Mouse (Mus musculus) embryonic fibroblast, embryonic 13.5 days (primary cell): ENCODE measurements around the gene Trappc10. TPM values are rescaled to one million over a fixed set of nuclear protein-coding genes. Genes with fewer than 3 reads are reported as not detected.
A peak's percentile ranks its signal among the peaks of the same experiment; 100 is the strongest.

ENCODE experiments used
- H3K27ac ChIP-seq: 2 replicates; pipeline ENCODE4 v1.5.1; 2012; ENCODE audit warnings: low read length, control low read depth, inconsistent platforms; ENCODE audit not compliant: insufficient read depth
- H3K4me1 ChIP-seq: 2 replicates; pipeline ENCODE4 v1.6.1; 2011; ENCODE audit warnings: low read length; ENCODE audit not compliant: control insufficient read depth, insufficient read depth
- H3K4me3 ChIP-seq: 2 replicates; pipeline ENCODE4 v1.5.1; 2011; ENCODE audit warnings: mild to moderate bottlenecking, control low read depth, low read length; ENCODE audit not compliant: insufficient read depth
- CTCF ChIP-seq: IDR thresholded peaks from 2 replicates; pipeline ENCODE4 v1.5.1; 2011; ENCODE audit warnings: mild to moderate bottlenecking, control low read depth, low read length, moderate library complexity, borderline replicate concordance; ENCODE audit not compliant: insufficient read depth
- POLR2A ChIP-seq: IDR thresholded peaks from 2 replicates; pipeline ENCODE4 v1.6.1; 2011; ENCODE audit warnings: low read depth, mild to moderate bottlenecking, control low read depth, low read length, moderate library complexity
- polyA plus RNA-seq: library from polyadenylated mRNA; stranded (reverse); fragments of >200 nt; gene quantifications from 2 replicates; pipeline ENCODE4 v1.2.4, GENCODE M21; 2011; ENCODE audit warnings: low read depth; ENCODE audit not compliant: missing spikeins, insufficient read length

Trappc10 gene
- polyA plus RNA-seq, result 28.8 and 31.0 TPM in 2 replicates

DNA sequence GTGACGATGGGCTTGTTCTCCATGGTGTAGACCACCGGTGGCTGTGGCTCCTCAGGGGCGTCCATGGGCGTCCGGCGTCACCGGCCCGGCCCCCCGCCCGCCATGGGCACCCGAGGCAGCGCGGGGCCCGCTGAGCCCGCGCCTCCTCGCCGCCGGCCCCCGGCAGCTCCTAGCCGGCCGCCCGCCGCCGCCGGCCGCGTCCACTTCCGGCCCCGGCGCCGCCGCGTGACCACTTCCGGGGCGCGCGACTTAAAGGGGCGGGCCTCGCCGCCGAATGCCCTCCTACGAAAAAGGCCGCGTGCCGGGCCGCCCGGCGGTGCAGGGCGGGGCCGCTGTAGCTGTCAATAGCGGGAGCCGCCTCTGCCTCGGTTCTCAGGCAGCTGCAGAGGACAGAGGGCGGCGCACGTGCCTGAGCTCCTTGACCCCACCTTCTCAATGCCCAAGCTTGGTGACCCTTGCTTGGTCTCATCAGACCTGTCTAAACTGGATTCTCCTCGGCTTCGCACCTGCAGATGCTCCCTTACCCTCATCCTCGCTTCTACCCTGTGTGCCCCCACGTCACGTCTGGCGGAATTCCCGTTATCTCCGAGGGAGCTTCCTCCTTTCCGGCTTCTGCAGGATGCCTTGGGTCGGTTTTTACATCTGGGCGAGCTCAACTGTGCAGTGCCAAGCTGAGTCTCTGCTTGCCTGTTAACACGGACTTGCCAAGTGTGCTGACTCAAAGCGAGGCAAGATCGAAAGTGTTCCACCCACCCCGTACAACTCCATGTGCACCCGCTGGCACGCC lies at the start of gene Trappc10:
Trappc10 (minus strand) TSS at position 204 of the 787 bp plus-strand sequence.
- peak; percentile 62 for TF ChIP-seq POLR2A
- TF ChIP-seq CTCF, result no peak

DNA sequence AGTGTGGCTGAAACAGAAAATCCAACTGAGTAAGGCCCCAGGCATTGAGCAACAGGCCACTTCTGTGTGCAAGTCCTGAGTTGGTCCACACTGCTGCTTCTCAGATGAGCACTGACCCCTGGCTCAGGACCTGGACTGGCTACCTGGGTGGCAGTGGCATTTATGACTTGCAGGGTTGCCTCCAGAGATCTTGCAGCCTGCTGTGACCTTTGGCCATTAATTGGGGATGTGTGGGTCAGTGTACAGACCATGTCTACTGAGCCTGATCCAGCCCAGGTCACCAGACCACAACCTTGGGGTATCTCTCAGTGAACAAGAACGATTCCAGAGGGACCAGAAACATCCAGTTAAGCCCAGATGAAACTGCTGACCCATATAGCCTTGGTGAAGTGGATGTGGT lies 49.1 kb upstream of the Trappc10 start:
- TF ChIP-seq POLR2A (no peak), CTCF (no peak)
- H3K27ac ChIP-seq, result no peak overlapping the region
- no peak overlapping the region for H3K4me3 ChIP-seq
- H3K4me1 ChIP-seq, result peaks cover 12% of the 10 kb centered on the region; the same call in 1 of the 2 replicates

More for the DNA sequence above, at the start of gene Trappc10:
- H3K27ac ChIP-seq, result no peak within 1 kb of the TSS
- peak within 1 kb of the TSS; percentile 87 for H3K4me3 ChIP-seq
- no peaks in the 10 kb centered on the region for H3K4me1 ChIP-seq

DNA sequence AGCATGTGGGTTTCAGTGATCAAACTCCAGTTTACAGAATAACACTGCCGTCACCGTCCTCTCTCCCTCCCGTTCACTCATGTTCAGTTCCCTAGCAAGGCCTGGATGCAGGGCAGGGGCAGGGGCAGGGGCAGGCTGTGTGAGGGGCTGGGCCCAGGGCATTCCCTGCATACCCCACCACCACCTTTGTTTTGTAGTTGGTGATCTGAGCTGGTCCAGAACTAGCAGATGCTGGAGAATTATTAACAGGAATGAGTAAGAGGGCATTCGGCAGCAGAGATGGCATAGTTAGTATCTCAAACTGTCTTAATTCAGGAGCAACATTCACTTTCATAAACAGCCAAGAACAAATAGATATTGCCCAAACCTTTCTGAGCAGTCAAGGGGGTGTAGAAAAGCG lies 47.9 kb upstream of the Trappc10 start:
- TF ChIP-seq CTCF, result no peak
- Histone ChIP-seq H3K4me1 (0 out of 2 replicates have a peak, but pooled peaks cover 9% of the 10 kb centered on the region), H3K27ac (no peak overlapping the region), H3K4me3 (no peak overlapping the region)

DNA sequence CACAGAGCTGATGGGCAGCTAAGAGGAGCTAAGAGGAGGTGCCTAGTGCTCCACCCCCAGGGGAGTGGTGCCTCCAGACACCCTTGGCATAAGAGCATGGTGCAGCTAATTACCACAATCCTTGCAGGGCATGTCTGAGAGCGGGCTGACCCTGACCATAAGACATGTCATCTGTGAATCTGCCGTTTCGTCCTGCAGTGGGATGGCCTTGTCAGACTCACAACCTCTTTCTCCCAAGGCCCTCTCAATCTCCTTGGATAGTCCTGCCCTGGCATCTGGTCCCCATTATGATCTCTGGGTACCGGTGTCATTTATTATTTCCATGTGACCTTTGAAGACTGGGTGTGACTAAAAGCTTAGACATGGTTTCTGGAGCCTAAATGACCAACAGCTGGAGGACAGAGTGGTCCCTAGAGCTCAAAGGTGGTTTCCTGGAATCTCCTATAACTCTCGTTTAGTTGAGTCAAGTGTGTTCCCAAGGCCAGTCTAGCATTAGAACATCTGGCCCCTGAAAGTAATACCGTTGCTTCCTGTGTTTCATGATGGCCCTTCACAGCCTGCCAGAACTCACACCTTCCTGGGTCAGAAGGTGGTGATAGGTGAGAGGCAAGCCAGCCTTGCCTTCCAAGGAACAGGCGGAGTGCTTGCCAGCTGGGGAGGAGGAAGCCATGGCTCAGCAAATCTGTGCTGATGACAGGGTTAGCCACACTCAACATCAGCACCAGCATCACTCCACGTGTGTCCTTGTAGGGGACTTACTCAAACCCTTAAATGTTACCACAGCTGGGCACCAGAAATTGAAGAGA lies 46.5 kb upstream of the Trappc10 start:
- no peak overlapping the region for H3K27ac ChIP-seq
- H3K4me1 ChIP-seq, result 0 out of 2 replicates have a peak, but pooled peaks cover 9% of the 10 kb centered on the region
- H3K4me3 ChIP-seq, result no peak overlapping the region
- TF ChIP-seq POLR2A (no peak), CTCF (no peak)

DNA sequence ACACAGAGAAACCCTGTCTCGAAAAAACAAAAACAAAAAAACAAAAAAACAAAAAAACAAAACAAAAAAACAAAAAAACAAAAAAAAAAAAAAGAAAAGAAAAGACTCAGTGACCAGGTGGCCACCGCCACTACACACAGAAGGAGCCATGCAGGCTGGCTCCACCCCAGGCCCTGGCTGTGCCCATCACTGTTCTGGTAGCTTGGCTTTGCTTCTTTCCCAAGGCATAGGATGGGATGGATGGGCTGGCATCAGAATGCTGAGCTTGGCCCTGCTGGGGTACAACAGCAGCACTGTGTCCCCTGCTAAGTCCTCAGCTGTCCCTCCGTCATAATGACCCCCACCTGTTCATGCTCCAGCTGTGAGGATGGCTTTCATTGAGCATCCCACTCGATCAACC lies 44.5 kb upstream of the Trappc10 start:
- Histone ChIP-seq H3K4me1 (0 out of 2 replicates have a peak, but pooled peaks cover 9% of the 10 kb centered on the region), H3K4me3 (no peak overlapping the region), H3K27ac (no peak overlapping the region)
- no peak for TF ChIP-seq CTCF
- TF ChIP-seq POLR2A, result no peak

DNA sequence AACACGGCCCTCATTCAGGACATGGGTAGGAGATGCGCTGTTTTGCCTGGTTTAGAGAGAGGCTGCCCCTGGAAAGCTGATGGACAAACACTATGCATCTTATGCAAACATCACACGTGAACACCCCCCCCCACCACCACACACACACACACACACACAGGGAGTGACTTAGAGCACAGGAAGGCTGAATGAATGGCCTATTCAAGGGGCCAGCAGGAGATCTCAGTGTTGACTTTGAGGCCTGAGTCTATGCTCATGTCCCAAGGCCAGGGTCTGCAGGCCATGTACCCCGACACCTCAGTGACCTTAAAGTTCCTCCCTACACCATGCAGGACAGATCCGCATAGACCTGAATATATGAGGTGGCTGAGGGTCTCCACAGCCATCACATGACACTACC lies 43.7 kb upstream of the Trappc10 start:
- H3K4me1 ChIP-seq, result 0 out of 2 replicates have a peak, but pooled peaks cover 9% of the 10 kb centered on the region
- TF ChIP-seq POLR2A (no peak), CTCF (no peak)
- H3K27ac ChIP-seq, result no peak overlapping the region

DNA sequence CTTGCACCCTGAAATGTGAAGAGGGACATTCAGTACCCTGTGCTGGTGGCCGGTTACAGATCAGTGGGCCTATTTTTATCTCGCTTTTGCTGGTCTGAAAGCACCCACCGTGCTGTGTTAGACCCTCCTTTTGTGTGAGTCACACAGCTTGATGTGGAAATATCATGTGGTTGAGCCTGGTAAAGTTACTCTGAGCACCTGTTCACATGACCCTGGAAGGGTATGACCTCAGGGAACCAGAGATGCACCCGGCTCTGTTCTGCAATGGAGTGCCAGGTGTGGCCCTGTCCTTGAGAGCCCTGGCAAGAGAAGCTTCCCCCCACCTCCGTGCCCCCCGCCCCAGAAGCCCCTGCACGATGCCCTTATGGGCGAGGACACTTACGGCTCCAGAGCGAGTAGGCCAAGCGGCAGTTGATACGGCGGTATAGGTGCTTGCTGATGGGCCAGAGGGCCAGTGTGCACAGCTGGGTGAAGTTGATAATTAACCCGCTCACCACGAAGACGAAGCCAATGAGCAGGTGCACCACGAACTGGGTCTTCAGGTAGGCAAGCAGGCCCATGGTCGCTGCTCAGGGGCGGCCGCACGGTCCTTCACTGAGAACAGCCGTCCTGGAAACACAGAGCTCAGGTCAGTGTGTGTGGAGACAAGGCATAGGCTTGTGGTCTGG lies 43.2 kb upstream of the Trappc10 start:
- H3K4me3 ChIP-seq, result no peak overlapping the region
- TF ChIP-seq CTCF (no peak), POLR2A (no peak)
- H3K27ac ChIP-seq, result no peak overlapping the region
- H3K4me1 ChIP-seq, result 0 out of 2 replicates have a peak, but pooled peaks cover 9% of the 10 kb centered on the region

More for the DNA sequence above, 43.7 kb upstream of the Trappc10 start:
- no peak overlapping the region for H3K4me3 ChIP-seq

DNA sequence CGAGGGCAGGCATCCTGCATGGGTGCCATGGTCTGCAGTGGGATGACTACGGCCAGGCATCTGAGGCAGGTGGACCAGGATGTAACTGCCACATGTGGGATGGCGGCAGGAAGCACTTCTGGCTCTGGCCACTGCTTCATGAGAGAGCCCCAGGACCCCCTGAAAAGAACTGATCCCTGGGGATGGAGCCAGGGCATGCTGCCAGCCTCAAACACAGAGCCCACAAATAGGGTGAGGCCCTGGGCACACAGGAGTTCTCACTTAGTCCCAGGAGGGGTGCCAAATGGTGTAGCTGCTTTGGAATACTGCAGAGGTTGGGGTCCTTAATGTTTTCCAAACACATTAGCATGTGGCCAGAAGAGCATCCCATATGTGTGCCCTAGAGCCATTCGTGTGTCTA lies 41.5 kb upstream of the Trappc10 start:
- no peak overlapping the region for H3K4me3 ChIP-seq
- H3K4me1 ChIP-seq, result 0 out of 2 replicates have a peak, but pooled peaks cover 3% of the 10 kb centered on the region
- no peak for TF ChIP-seq POLR2A
- no peak for TF ChIP-seq CTCF
- H3K27ac ChIP-seq, result no peak overlapping the region

DNA sequence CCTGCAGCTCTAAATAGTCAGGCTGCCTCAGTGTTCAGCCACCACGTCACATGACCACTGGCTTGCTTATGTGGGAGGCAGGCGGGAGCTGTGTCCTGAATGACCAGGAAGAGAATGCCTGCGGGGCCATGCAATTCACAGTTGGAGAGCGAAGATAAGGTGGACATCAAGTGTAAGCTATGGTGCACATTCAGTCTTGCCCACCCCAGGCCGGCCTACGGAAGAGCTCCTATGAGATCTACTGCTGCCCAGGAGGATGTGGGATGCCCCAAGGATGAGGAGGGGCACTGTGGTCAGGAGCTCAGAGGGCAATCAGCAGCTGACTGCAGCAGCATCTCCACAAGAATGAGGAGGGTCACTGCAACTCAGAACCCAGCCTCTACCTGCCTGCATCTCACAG lies 41.0 kb upstream of the Trappc10 start:
- no peaks in the 10 kb centered on the region for H3K4me1 ChIP-seq
- no peak overlapping the region for H3K4me3 ChIP-seq
- TF ChIP-seq POLR2A (no peak), CTCF (no peak)
- no peak overlapping the region for H3K27ac ChIP-seq

DNA sequence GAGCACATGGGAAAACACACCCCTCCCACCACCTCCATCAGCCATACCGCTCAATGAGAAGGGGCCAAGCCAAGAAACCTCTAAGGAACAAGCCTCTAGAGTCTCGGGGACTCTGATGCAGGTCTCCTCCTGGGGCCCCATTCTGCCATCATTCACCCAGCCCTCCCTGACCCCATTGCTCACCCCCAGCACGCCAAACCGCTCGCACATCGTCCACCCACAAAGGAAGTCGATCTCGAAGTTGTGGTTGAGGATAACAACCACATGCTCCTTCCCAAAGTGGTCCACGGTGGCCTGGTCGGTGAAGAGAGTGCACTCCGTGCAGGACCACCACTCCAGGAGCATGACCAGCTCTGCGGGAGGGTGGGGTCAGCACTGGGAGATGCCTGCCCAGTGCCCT lies 40.4 kb upstream of the Trappc10 start:
- TF ChIP-seq POLR2A (no peak), CTCF (no peak)
- Histone ChIP-seq H3K27ac (no peak overlapping the region), H3K4me3 (no peak overlapping the region), H3K4me1 (no peaks in the 10 kb centered on the region)
